Comparison of ENCODE assay signal across 8 mouse cellular contexts in the genomic region with DNA sequence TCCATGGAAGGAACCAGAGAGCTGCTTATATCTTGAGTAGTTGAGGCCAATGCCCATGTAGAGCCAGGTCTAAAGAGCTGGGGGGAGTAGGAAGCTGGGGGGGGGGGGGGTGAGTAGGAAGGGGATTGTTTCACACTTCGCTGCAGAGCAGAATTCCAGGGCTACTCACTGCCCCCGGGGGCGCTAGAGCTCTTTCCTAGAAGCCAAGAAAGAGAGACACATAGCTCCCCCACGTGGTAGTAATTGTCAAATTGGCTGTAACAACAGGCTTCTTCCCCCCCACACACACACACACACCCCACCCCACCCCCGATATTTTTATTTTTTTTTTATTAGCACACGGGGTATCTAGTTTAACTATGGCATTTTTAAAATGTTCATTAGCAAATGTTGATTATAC. TPM values are rescaled to one million over a fixed set of nuclear protein-coding genes. Genes with fewer than 3 reads are reported as not detected.
DNase-seq lines count a peak whose midpoint lies in the region; ATAC-seq lines count a peak whose summit lies in the region.

No protein-coding gene starts in this region.

- H3K27ac ChIP-seq in intestine, embryonic 15.5 days: peak overlapping the region; percentile 94
- peak overlapping the region; percentile 12; the same call in 1 of the 2 replicates for H3K27ac ChIP-seq in limb, embryonic 12.5 days
- H3K27ac ChIP-seq in midbrain, embryonic 13.5 days: peak overlapping the region; percentile 86
- H3K27ac ChIP-seq in stomach, embryonic 14.5 days (ENCODE audit: low read length): peak overlapping the region; percentile 91

- peak; percentile 53 for DNase-seq in ovary, adult 18-20 months (ENCODE audit: low spot score)
- DNase-seq in ovary, postnatal 10 days (ENCODE audit: low spot score): no peak
- DNase-seq in cerebellum, postnatal 14 days: peak; percentile 90 to 95
- DNase-seq in gastrocnemius, adult 18-20 months (ENCODE audit: low spot score): peak; percentile 74

- 15% methylated on average over 6 of the region's 6 CpGs for WGBS in intestine, embryonic 15.5 days
- WGBS in limb, embryonic 12.5 days: 11% methylated on average over 5 of the region's 6 CpGs
- WGBS in midbrain, embryonic 13.5 days: 8% methylated on average over 6 of the region's 6 CpGs
- 11% methylated on average over 6 of the region's 6 CpGs for WGBS in stomach, embryonic 14.5 days

- H3K4me3 ChIP-seq in intestine, embryonic 15.5 days (replicated peaks): peak overlapping the region; percentile 61
- H3K4me3 ChIP-seq in limb, embryonic 12.5 days (replicated peaks): peak overlapping the region; percentile 45
- peak overlapping the region; percentile 52 for H3K4me3 ChIP-seq in midbrain, embryonic 13.5 days (replicated peaks)
- H3K4me3 ChIP-seq in stomach, embryonic 14.5 days (ENCODE audit: low read depth, low read length): peak overlapping the region; percentile 54

- H3K4me2 ChIP-seq in intestine, embryonic 15.5 days (replicated peaks): peak overlapping the region; percentile 67
- H3K4me2 ChIP-seq in limb, embryonic 12.5 days: peak overlapping the region; percentile 60
- H3K4me2 ChIP-seq in midbrain, embryonic 13.5 days (replicated peaks): peak overlapping the region; percentile 61
- H3K4me2 ChIP-seq in stomach, embryonic 14.5 days (replicated peaks; ENCODE audit: low read depth, low read length): peak overlapping the region; percentile 45

- no peaks in the 10 kb centered on the region for H3K36me3 ChIP-seq in intestine, embryonic 15.5 days
- no peaks in the 10 kb centered on the region for H3K36me3 ChIP-seq in limb, embryonic 12.5 days
- 0 out of 2 replicates have a peak, but pooled peaks cover 2% of the 10 kb centered on the region for H3K36me3 ChIP-seq in midbrain, embryonic 13.5 days
- H3K36me3 ChIP-seq in stomach, embryonic 14.5 days (ENCODE audit: control insufficient read depth, insufficient read depth, low read length): no peaks in the 10 kb centered on the region

- H3K9me3 ChIP-seq in intestine, embryonic 15.5 days: no peaks in the 10 kb centered on the region
- H3K9me3 ChIP-seq in limb, embryonic 12.5 days: no peaks in the 10 kb centered on the region
- no peaks in the 10 kb centered on the region for H3K9me3 ChIP-seq in midbrain, embryonic 13.5 days
- no peaks in the 10 kb centered on the region for H3K9me3 ChIP-seq in stomach, embryonic 14.5 days (ENCODE audit: control insufficient read depth, low read depth, low read length)

- H3K9ac ChIP-seq in intestine, embryonic 15.5 days: peak overlapping the region; percentile 58; the same call in 1 of the 2 replicates
- H3K9ac ChIP-seq in limb, embryonic 12.5 days (replicated peaks): 0 out of 2 replicates have a peak overlapping the region, but pooled peaks have one; percentile 18
- peak overlapping the region; percentile 62 for H3K9ac ChIP-seq in midbrain, embryonic 13.5 days (replicated peaks)
- no peak overlapping the region for H3K9ac ChIP-seq in stomach, embryonic 14.5 days (replicated peaks; ENCODE audit: low read depth, low read length)

- 0 out of 2 replicates have a peak, but pooled peaks cover 2% of the 10 kb centered on the region for H3K4me1 ChIP-seq in intestine, embryonic 15.5 days (replicated peaks)
- H3K4me1 ChIP-seq in limb, embryonic 12.5 days (replicated peaks): no peaks in the 10 kb centered on the region
- H3K4me1 ChIP-seq in midbrain, embryonic 13.5 days (replicated peaks): 0 out of 2 replicates have a peak, but pooled peaks cover 3% of the 10 kb centered on the region
- no peaks in the 10 kb centered on the region for H3K4me1 ChIP-seq in stomach, embryonic 14.5 days (ENCODE audit: control insufficient read depth, insufficient read depth, low read length)

- no peak for ATAC-seq in intestine, embryonic 15.5 days
- no peak for ATAC-seq in limb, embryonic 12.5 days (ENCODE audit: insufficient number of reproducible peaks, insufficient read depth, low FRiP score, low TSS enrichment, low read depth)
- ATAC-seq in midbrain, embryonic 13.5 days: no peak
- no peak for ATAC-seq in stomach, embryonic 14.5 days (ENCODE audit: insufficient number of reproducible peaks, insufficient read depth, low FRiP score, low read depth)

- no peaks in the 10 kb centered on the region for H3K27me3 ChIP-seq in intestine, embryonic 15.5 days (replicated peaks)
- no peaks in the 10 kb centered on the region for H3K27me3 ChIP-seq in limb, embryonic 12.5 days
- H3K27me3 ChIP-seq in midbrain, embryonic 13.5 days: no peaks in the 10 kb centered on the region
- H3K27me3 ChIP-seq in stomach, embryonic 14.5 days (ENCODE audit: control insufficient read depth, insufficient read depth, low read length): no peaks in the 10 kb centered on the region

RNA-seq across cellular contexts. Expression of a gene that starts 0.7 kb away (rescaled TPM):
- 1 to 10 TPM; 5.5 to 5.7 TPM for total RNA-seq in gastrocnemius, adult 18-20 months (2021)
- polyA plus RNA-seq in intestine, embryonic 15.5 days (2015; fragmentation: Nextera tagmentation; extraction: Ambion mirVana): 5.8 and 6.4 TPM in 2 replicates
- polyA plus RNA-seq in limb, embryonic 12.5 days (2016; fragmentation: Nextera tagmentation; extraction: Ambion mirVana): 7.0 and 7.2 TPM in 2 replicates
- polyA plus RNA-seq in midbrain, embryonic 13.5 days (2015; fragmentation: Nextera tagmentation; extraction: Ambion mirVana): 7.7 and 10.3 TPM in 2 replicates
- 8.3 and 8.5 TPM in 2 replicates for polyA plus RNA-seq in stomach, embryonic 14.5 days (2014; fragmentation: Nextera tagmentation; extraction: Ambion mirVana)

Comparison
In these comparisons a context has a peak if more than half of its experiments do, and no peak if none do; other contexts are left out.
1. H3K27ac ChIP-seq: peak in every context shown above with its lines; median percentile 94 in intestine, embryonic 15.5 days; 91 in stomach, embryonic 14.5 days; 86 in midbrain, embryonic 13.5 days; 12 in limb, embryonic 12.5 days.